8 mouse cellular contexts compared by ENCODE assay signal in the genomic region with DNA sequence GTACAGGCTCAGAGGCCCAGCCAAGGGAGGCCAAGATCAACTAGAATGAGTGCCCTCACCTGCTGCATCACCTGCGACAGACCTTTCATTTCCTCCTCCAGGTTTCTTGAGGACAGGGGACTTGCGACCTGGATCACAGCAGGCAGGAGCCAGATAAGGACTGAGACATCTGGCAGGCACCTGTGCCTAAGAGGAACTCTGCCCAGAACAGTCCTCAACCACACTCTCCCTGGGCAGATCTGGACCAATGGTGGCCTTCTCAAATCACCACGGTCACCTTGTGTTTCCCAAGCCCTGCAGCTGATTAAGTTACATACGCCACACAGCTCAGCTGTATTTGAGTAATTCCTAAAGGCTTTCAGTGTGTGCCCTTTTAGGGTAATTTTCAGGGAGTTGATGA. TPM values are rescaled to one million over a fixed set of nuclear protein-coding genes. Genes with fewer than 3 reads are reported as not detected.
DNase-seq lines count a peak whose midpoint lies in the region; ATAC-seq and TF ChIP-seq lines count a peak whose summit lies in the region.

No protein-coding gene starts in this region.

- TF ChIP-seq CTCF in cortical plate, adult 2 months (IDR thresholded peaks at IDR 0.05; ENCODE audit: extremely low read depth, insufficient read depth, low read length): no peak

- no peaks in the 10 kb centered on the region for H3K27me3 ChIP-seq in kidney, embryonic 16.5 days (ENCODE audit: insufficient read depth, low read length)
- H3K27me3 ChIP-seq in heart, embryonic 13.5 days (replicated peaks): no peaks in the 10 kb centered on the region
- H3K27me3 ChIP-seq in liver, embryonic 16.5 days (ENCODE audit: control insufficient read depth, insufficient read depth, low read depth, low read length): no peaks in the 10 kb centered on the region

- TF ChIP-seq POLR2A in cortical plate, adult 2 months (IDR thresholded peaks at IDR 0.05; ENCODE audit: extremely low read depth, insufficient read depth, low read length): no peak

- no peak for ATAC-seq in kidney, embryonic 16.5 days (ENCODE audit: low FRiP score, low TSS enrichment)
- no peak for ATAC-seq in heart, embryonic 13.5 days (ENCODE audit: extremely low read depth, insufficient number of reproducible peaks, low FRiP score, low TSS enrichment)
- ATAC-seq in liver, embryonic 16.5 days (ENCODE audit: low read depth): no peak
- ATAC-seq in granulocyte monocyte progenitor cell, adult 5-6 weeks (replicated peaks; ENCODE audit: poor library complexity, severe bottlenecking): no peak

- 0 out of 2 replicates have a peak, but pooled peaks cover 5% of the 10 kb centered on the region for H3K36me3 ChIP-seq in kidney, embryonic 16.5 days (ENCODE audit: insufficient read depth, low read length)
- peaks cover 13% of the 10 kb centered on the region for H3K36me3 ChIP-seq in heart, embryonic 13.5 days
- no peaks in the 10 kb centered on the region for H3K36me3 ChIP-seq in liver, embryonic 16.5 days (ENCODE audit: control insufficient read depth, insufficient read depth)

- no peaks in the 10 kb centered on the region for H3K9me3 ChIP-seq in kidney, embryonic 16.5 days (ENCODE audit: low read length)
- no peaks in the 10 kb centered on the region for H3K9me3 ChIP-seq in heart, embryonic 13.5 days
- no peaks in the 10 kb centered on the region for H3K9me3 ChIP-seq in liver, embryonic 16.5 days (replicated peaks; ENCODE audit: control insufficient read depth, low read length)

- DNase-seq in kidney, adult 9 months: no peak
- DNase-seq in spleen, postnatal 36 days (ENCODE audit: low spot score in 2 of 2): no peak
- DNase-seq in left cerebral cortex, adult 18-20 months (ENCODE audit: low spot score in 2 of 2): no peak

- H3K4me2 ChIP-seq in kidney, embryonic 16.5 days (replicated peaks; ENCODE audit: low read depth, low read length): peak overlapping the region; percentile 63; the same call in 1 of the 2 replicates
- peak overlapping the region; percentile 87 for H3K4me2 ChIP-seq in heart, embryonic 13.5 days
- peak overlapping the region; percentile 99 for H3K4me2 ChIP-seq in liver, embryonic 16.5 days (ENCODE audit: low read depth, low read length)

- H3K27ac ChIP-seq in kidney, embryonic 16.5 days (ENCODE audit: low read length): 0 out of 2 replicates have a peak overlapping the region, but pooled peaks have one; percentile 12
- no peak overlapping the region for H3K27ac ChIP-seq in cortical plate, adult 2 months (ENCODE audit: insufficient read depth, low read length)
- H3K27ac ChIP-seq in heart, embryonic 13.5 days (replicated peaks): peak overlapping the region; percentile 84
- H3K27ac ChIP-seq in liver, embryonic 16.5 days (ENCODE audit: low read length): peak overlapping the region; percentile 85

- H3K4me1 ChIP-seq in kidney, embryonic 16.5 days (ENCODE audit: insufficient read depth, low read length): peaks cover 16% of the 10 kb centered on the region
- H3K4me1 ChIP-seq in cortical plate, adult 2 months (ENCODE audit: control insufficient read depth, insufficient read depth, low read length): peaks cover 7% of the 10 kb centered on the region; the same call in 1 of the 2 replicates
- H3K4me1 ChIP-seq in heart, embryonic 13.5 days: peaks cover 29% of the 10 kb centered on the region
- H3K4me1 ChIP-seq in liver, embryonic 16.5 days (ENCODE audit: control insufficient read depth, low read depth, low read length): peaks cover 26% of the 10 kb centered on the region

- peak overlapping the region; percentile 90; the same call in 1 of the 2 replicates for H3K4me3 ChIP-seq in kidney, embryonic 16.5 days (ENCODE audit: low read length)
- peak overlapping the region; percentile 70; the same call in 1 of the 2 replicates for H3K4me3 ChIP-seq in cortical plate, adult 2 months (ENCODE audit: insufficient read depth, low read length)
- H3K4me3 ChIP-seq in heart, embryonic 13.5 days: peak overlapping the region; percentile 77
- peak overlapping the region; percentile 83 for H3K4me3 ChIP-seq in liver, embryonic 16.5 days (ENCODE audit: low read depth, low read length)

- H3K9ac ChIP-seq in kidney, embryonic 16.5 days (replicated peaks; ENCODE audit: low read length): peak overlapping the region; percentile 67; the same call in 1 of the 2 replicates
- peak overlapping the region; percentile 86 for H3K9ac ChIP-seq in heart, embryonic 13.5 days
- peak overlapping the region; percentile 67 for H3K9ac ChIP-seq in liver, embryonic 16.5 days (ENCODE audit: low read depth, low read length)

- 49% methylated on average over 4 of the region's 4 CpGs for WGBS in kidney, embryonic 16.5 days
- 56% methylated on average over 4 of the region's 4 CpGs for WGBS in heart, embryonic 13.5 days
- WGBS in liver, embryonic 16.5 days (ENCODE audit: insufficient replicate concordance): 46% methylated on average over 4 of the region's 4 CpGs

RNA-seq across cellular contexts. Expression of a gene that starts 0.9 kb away (rescaled TPM):
- polyA plus RNA-seq in kidney, embryonic 16.5 days (2015; fragmentation: Nextera tagmentation; extraction: Ambion mirVana): 0.29 and 0.58 TPM in 2 replicates
- 0.73 and 1.0 TPM in 2 replicates for polyA plus RNA-seq in cortical plate, adult 2 months (2012; rRNA removed)
- polyA plus RNA-seq in heart, embryonic 13.5 days (2015; fragmentation: Nextera tagmentation; extraction: Ambion mirVana): 0.83 and 1.2 TPM in 2 replicates
- 0.12 TPM in 1 of 2 replicates, not detected in the other for polyA plus RNA-seq in liver, embryonic 16.5 days (2015; fragmentation: Nextera tagmentation; extraction: Ambion mirVana)
- 1 to 10 TPM in 1 of 2 experiments, under 1 TPM in 1; 0.67 to 1.1 TPM for total RNA-seq in left cerebral cortex, adult 18-20 months (2021)
- 0.75 TPM in 1 of 2 replicates, not detected in the other for total RNA-seq in granulocyte monocyte progenitor cell, adult 5-6 weeks (2014; fragmentation: Nextera tagmentation)
- total RNA-seq in granulocyte monocyte progenitor cell, adult 5-6 weeks (2017): 0.15 and 0.30 TPM in 2 replicates

RNA-seq across cellular contexts. Expression of a gene that starts 1.2 kb away (rescaled TPM):
- 62.6 and 65.7 TPM in 2 replicates for polyA plus RNA-seq in kidney, embryonic 16.5 days (2015; fragmentation: Nextera tagmentation; extraction: Ambion mirVana)
- 17.2 and 19.1 TPM in 2 replicates for polyA plus RNA-seq in cortical plate, adult 2 months (2012; rRNA removed)
- 46.9 and 50.2 TPM in 2 replicates for polyA plus RNA-seq in heart, embryonic 13.5 days (2015; fragmentation: Nextera tagmentation; extraction: Ambion mirVana)
- 17.5 and 18.4 TPM in 2 replicates for polyA plus RNA-seq in liver, embryonic 16.5 days (2015; fragmentation: Nextera tagmentation; extraction: Ambion mirVana)
- 10 to 100 TPM; 21.8 to 24.2 TPM for total RNA-seq in left cerebral cortex, adult 18-20 months (2021)
- total RNA-seq in granulocyte monocyte progenitor cell, adult 5-6 weeks (2014; fragmentation: Nextera tagmentation): 23.7 and 40.1 TPM in 2 replicates
- total RNA-seq in granulocyte monocyte progenitor cell, adult 5-6 weeks (2017): 15.7 and 16.1 TPM in 2 replicates

RNA-seq across cellular contexts. Expression of a gene that starts 21.8 kb away (rescaled TPM):
- polyA plus RNA-seq in kidney, embryonic 16.5 days (2015; fragmentation: Nextera tagmentation; extraction: Ambion mirVana): 227 and 228 TPM in 2 replicates
- polyA plus RNA-seq in cortical plate, adult 2 months (2012; rRNA removed): 27.6 and 28.4 TPM in 2 replicates
- 114 and 121 TPM in 2 replicates for polyA plus RNA-seq in heart, embryonic 13.5 days (2015; fragmentation: Nextera tagmentation; extraction: Ambion mirVana)
- 214 and 245 TPM in 2 replicates for polyA plus RNA-seq in liver, embryonic 16.5 days (2015; fragmentation: Nextera tagmentation; extraction: Ambion mirVana)
- 10 to 100 TPM; 26.1 to 28.3 TPM for total RNA-seq in left cerebral cortex, adult 18-20 months (2021)
- 154 and 174 TPM in 2 replicates for total RNA-seq in granulocyte monocyte progenitor cell, adult 5-6 weeks (2014; fragmentation: Nextera tagmentation)
- 251 and 253 TPM in 2 replicates for total RNA-seq in granulocyte monocyte progenitor cell, adult 5-6 weeks (2017)

RNA-seq across cellular contexts. Expression of a gene that starts 27.3 kb away (rescaled TPM):
- 186 and 192 TPM in 2 replicates for polyA plus RNA-seq in kidney, embryonic 16.5 days (2015; fragmentation: Nextera tagmentation; extraction: Ambion mirVana)
- 9.3 and 11.4 TPM in 2 replicates for polyA plus RNA-seq in cortical plate, adult 2 months (2012; rRNA removed)
- polyA plus RNA-seq in heart, embryonic 13.5 days (2015; fragmentation: Nextera tagmentation; extraction: Ambion mirVana): 122 and 125 TPM in 2 replicates
- polyA plus RNA-seq in liver, embryonic 16.5 days (2015; fragmentation: Nextera tagmentation; extraction: Ambion mirVana): 127 and 129 TPM in 2 replicates
- total RNA-seq in left cerebral cortex, adult 18-20 months (2021): 1 to 10 TPM; 4.2 to 6.5 TPM
- total RNA-seq in granulocyte monocyte progenitor cell, adult 5-6 weeks (2014; fragmentation: Nextera tagmentation): 79.1 and 81.0 TPM in 2 replicates
- 186 and 201 TPM in 2 replicates for total RNA-seq in granulocyte monocyte progenitor cell, adult 5-6 weeks (2017)

RNA-seq across cellular contexts. Expression of a gene that starts 27.6 kb away (rescaled TPM):
- polyA plus RNA-seq in kidney, embryonic 16.5 days (2015; fragmentation: Nextera tagmentation; extraction: Ambion mirVana): 48.5 and 50.8 TPM in 2 replicates
- polyA plus RNA-seq in cortical plate, adult 2 months (2012; rRNA removed): 37.1 and 37.7 TPM in 2 replicates
- 32.0 and 33.0 TPM in 2 replicates for polyA plus RNA-seq in heart, embryonic 13.5 days (2015; fragmentation: Nextera tagmentation; extraction: Ambion mirVana)
- 21.7 and 21.8 TPM in 2 replicates for polyA plus RNA-seq in liver, embryonic 16.5 days (2015; fragmentation: Nextera tagmentation; extraction: Ambion mirVana)
- 10 to 100 TPM; 26.8 to 28.0 TPM for total RNA-seq in left cerebral cortex, adult 18-20 months (2021)
- total RNA-seq in granulocyte monocyte progenitor cell, adult 5-6 weeks (2014; fragmentation: Nextera tagmentation): 15.0 and 27.7 TPM in 2 replicates
- total RNA-seq in granulocyte monocyte progenitor cell, adult 5-6 weeks (2017): 19.7 and 26.2 TPM in 2 replicates
